Mouse (Mus musculus): ENCODE results near the gene BC030499. TPM values are rescaled to one million over a fixed set of nuclear protein-coding genes. Genes with fewer than 3 reads are reported as not detected.

BC030499 gene
- total and polyA plus RNA-seq, 3 experiments: 0.73 to 1.1 TPM; not detected in 1

- TF ChIP-seq POLR2AphosphoS2 (IDR thresholded peaks at IDR 0.05; ENCODE audit: low read length): no peak; the same call in 1 of the 2 replicates
- no peak for TF ChIP-seq MXI1 (IDR thresholded peaks at IDR 0.05; ENCODE audit: low read depth, low read length)
Observed at GRCm38 (mm10) chr11:78289146-78289763, 1.4 kb upstream of the BC030499 start (continued).

GRCm38 (mm10) chr11:78294585-78294984 lies 3.9 kb downstream of the BC030499 start:
- no peak for DNase-seq (ENCODE audit: low read depth, low spot score)
- no peaks in the 10 kb centered on the region for H3K27me3 ChIP-seq (ENCODE audit: control insufficient read depth in 1 of 2, insufficient read depth in 2 of 2, low read length in 2 of 2)
- H3K4me1 ChIP-seq (ENCODE audit: control insufficient read depth in 1 of 2, insufficient read depth in 2 of 2, low read length in 2 of 2): no peaks in the 10 kb centered on the region
- no peak overlapping the region for H3K9ac ChIP-seq (ENCODE audit: control insufficient read depth, low read depth, low read length, poor library complexity, severe bottlenecking)
- H3K36me3 ChIP-seq (ENCODE audit: control insufficient read depth in 1 of 2, insufficient read depth in 2 of 2, low read length in 2 of 2): peaks cover under 1 to 2% of the 10 kb centered on the region in 2 experiments; a peak in 2 of 4 replicates
- H3K27ac ChIP-seq (ENCODE audit: control insufficient read depth, low read depth, low read length): no peak overlapping the region
- TF ChIP-seq TBP (IDR thresholded peaks at IDR 0.05; ENCODE audit: low read depth, low read length) (no peak), MXI1 (IDR thresholded peaks at IDR 0.05; ENCODE audit: low read depth, low read length) (no peak), RCOR1 (IDR thresholded peaks at IDR 0.05; ENCODE audit: low read depth, low read length) (no peak), ZNF384 (IDR thresholded peaks at IDR 0.05; ENCODE audit: low read depth, low read length) (no peak), TAL1 (IDR thresholded peaks at IDR 0.05; ENCODE audit: low read length) (no peak), SMC3 (IDR thresholded peaks at IDR 0.05; ENCODE audit: low read depth, low read length) (no peak), TCF12 (IDR thresholded peaks at IDR 0.05; ENCODE audit: low read depth, low read length) (no peak), CHD2 (IDR thresholded peaks at IDR 0.05; ENCODE audit: low read length) (no peak), NRF1 (IDR thresholded peaks at IDR 0.05; ENCODE audit: insufficient read depth, low read depth, low read length, poor library complexity, severe bottlenecking) (no peak), KAT2A (conservative IDR thresholded peaks at IDR 0.05; ENCODE audit: low read depth, low read length) (no peak), GATA1 (IDR thresholded peaks at IDR 0.05; ENCODE audit: low read depth, low read length) (no peak)
- no peak overlapping the region for H3K4me3 ChIP-seq (ENCODE audit: control insufficient read depth in 1 of 2, insufficient read depth in 1 of 2, low read depth in 2 of 2, low read length in 2 of 2)
- no peaks in the 10 kb centered on the region for H3K9me3 ChIP-seq (replicated peaks; ENCODE audit: insufficient read depth, low read length)
- H3K79me2 ChIP-seq (ENCODE audit: control insufficient read depth, insufficient read depth, low read length, poor library complexity): no peaks in the 10 kb centered on the region

- Histone ChIP-seq H3K4me1 (ENCODE audit: control insufficient read depth in 1 of 2, insufficient read depth in 2 of 2, low read length in 2 of 2) (peaks cover 9 to 14% of the 10 kb centered on the region in 2 experiments; a peak in 3 of 4 replicates), H3K27me3 (ENCODE audit: control insufficient read depth in 1 of 2, insufficient read depth in 2 of 2, low read length in 2 of 2) (no peaks in the 10 kb centered on the region), H3K9ac (ENCODE audit: control insufficient read depth, low read depth, low read length, poor library complexity, severe bottlenecking) (peak overlapping the region; percentile 87), H3K79me2 (ENCODE audit: control insufficient read depth, insufficient read depth, low read length, poor library complexity) (peaks cover 32% of the 10 kb centered on the region), H3K36me3 (ENCODE audit: control insufficient read depth in 1 of 2, insufficient read depth in 2 of 2, low read length in 2 of 2) (peaks cover 24 to 39% of the 10 kb centered on the region in 2 experiments), H3K4me3 (ENCODE audit: control insufficient read depth in 1 of 2, insufficient read depth in 1 of 2, low read depth in 2 of 2, low read length in 2 of 2) (peak overlapping the region; percentile 79 to 87), H3K27ac (ENCODE audit: control insufficient read depth, low read depth, low read length) (peak overlapping the region; percentile 91), H3K9me3 (replicated peaks; ENCODE audit: insufficient read depth, low read length) (no peaks in the 10 kb centered on the region)
- DNase-seq (ENCODE audit: low read depth, low spot score): no peak
- TF ChIP-seq MXI1 (IDR thresholded peaks at IDR 0.05; ENCODE audit: low read depth, low read length): peak; percentile 78; the same call in 1 of the 2 replicates
- TF ChIP-seq UBTF (IDR thresholded peaks at IDR 0.05; ENCODE audit: borderline replicate concordance, insufficient read depth, low read depth, low read length): 0 out of 2 replicates have a peak, but pooled peaks have one; percentile 33
- TF ChIP-seq MAX (IDR thresholded peaks at IDR 0.05; ENCODE audit: low read length): peak; percentile 51
- TF ChIP-seq USF2 (IDR thresholded peaks at IDR 0.05; ENCODE audit: borderline replicate concordance in 1 of 2, insufficient read depth in 1 of 2, low read depth in 1 of 2, low read length in 2 of 2): no peak
- TF ChIP-seq EP300 (IDR thresholded peaks at IDR 0.05; ENCODE audit: low read depth in 1 of 2, low read length in 2 of 2): peak in 1 of 2 experiments; percentile 23; a peak in 1 of 4 replicates
- peak; percentile 26; the same call in 1 of the 2 replicates for TF ChIP-seq MYC (IDR thresholded peaks at IDR 0.05; ENCODE audit: low read depth, low read length)
- peak; percentile 92 for TF ChIP-seq CHD1 (IDR thresholded peaks at IDR 0.05; ENCODE audit: low read depth, low read length)
- TF ChIP-seq KAT2A (conservative IDR thresholded peaks at IDR 0.05; ENCODE audit: low read depth, low read length): peak; percentile 48; the same call in 1 of the 2 replicates
- TF ChIP-seq ZNF384 (IDR thresholded peaks at IDR 0.05; ENCODE audit: low read depth, low read length): no peak
Observed at GRCm38 (mm10) chr11:78300917-78301316, 10.3 kb downstream of the BC030499 start.
